Mouse (Mus musculus) ES-Bruce4 (cell line): ENCODE measurements around the gene Ext2. TPM values are rescaled to one million over a fixed set of nuclear protein-coding genes. Genes with fewer than 3 reads are reported as not detected.

ENCODE experiments used
- H3K27ac ChIP-seq: 2 replicates; pipeline ENCODE4 v1.5.1; 2012; ENCODE audit warnings: low read length, inconsistent platforms; ENCODE audit not compliant: insufficient read depth
- H3K27me3 ChIP-seq: 2 replicates; pipeline ENCODE4 v1.6.1; 2012; ENCODE audit warnings: mild to moderate bottlenecking, low read length, inconsistent platforms; ENCODE audit not compliant: control insufficient read depth, poor library complexity, insufficient read depth, severe bottlenecking
- H3K36me3 ChIP-seq: 2 replicates; pipeline ENCODE4 v1.6.1; 2012; ENCODE audit warnings: inconsistent platforms, mild to moderate bottlenecking, low read length, moderate library complexity; ENCODE audit not compliant: control insufficient read depth, poor library complexity, insufficient read depth, severe bottlenecking
- H3K4me1 ChIP-seq: one replicate; pipeline ENCODE4 v1.8.1; 2011; ENCODE audit warnings: low read length; ENCODE audit not compliant: control insufficient read depth, insufficient read depth
- H3K4me3 ChIP-seq: 2 replicates; pipeline ENCODE4 v1.5.1; 2011; ENCODE audit warnings: low read depth, mild to moderate bottlenecking, low read length
- H3K9ac ChIP-seq: 2 replicates; pipeline ENCODE4 v1.6.1; 2012; ENCODE audit warnings: low read depth, mild to moderate bottlenecking, inconsistent platforms; ENCODE audit not compliant: poor library complexity, severe bottlenecking
- H3K9me3 ChIP-seq: replicated peaks from 2 replicates; pipeline ENCODE4 v1.6.1; 2012; ENCODE audit warnings: mild to moderate bottlenecking, low read length, inconsistent platforms; ENCODE audit not compliant: control insufficient read depth, poor library complexity, insufficient read depth, severe bottlenecking
- CTCF ChIP-seq: IDR thresholded peaks from one replicate; pipeline ENCODE4 v1.8.1; 2011; ENCODE audit warnings: low read depth, low read length
- EP300 ChIP-seq: IDR thresholded peaks from 2 replicates; pipeline ENCODE4 v1.6.1; 2011; ENCODE audit warnings: low read depth, low read length; ENCODE audit not compliant: insufficient read depth
- POLR2A ChIP-seq: IDR thresholded peaks from one replicate; pipeline ENCODE4 v1.8.1; 2011; ENCODE audit warnings: low read length; ENCODE audit not compliant: insufficient read depth
- polyA plus RNA-seq: library from polyadenylated mRNA; stranded (reverse); fragments of >200 nt; gene quantifications from 2 replicates; pipeline ENCODE4 v1.2.4, GENCODE M21; 2011; ENCODE audit warnings: low read depth; ENCODE audit not compliant: missing spikeins, insufficient read depth, insufficient read length

Ext2 gene
- polyA plus RNA-seq, 1 experiment, result 32.8 TPM

GRCm38 (mm10) chr2:93681321-93681720, 141.0 kb downstream of the Ext2 start:
- Histone ChIP-seq H3K36me3 (no peaks in the 10 kb centered on the region), H3K4me3 (no peak overlapping the region), H3K9ac (no peak overlapping the region), H3K27me3 (no peaks in the 10 kb centered on the region), H3K9me3 (no peaks in the 10 kb centered on the region), H3K4me1 (no peaks in the 10 kb centered on the region), H3K27ac (no peak overlapping the region)
- TF ChIP-seq EP300 (no peak), POLR2A (no peak), CTCF (no peak)

GRCm38 (mm10) chr2:93677231-93677630, 145.1 kb downstream of the Ext2 start:
- Histone ChIP-seq H3K27me3 (no peaks in the 10 kb centered on the region), H3K4me1 (no peaks in the 10 kb centered on the region), H3K9me3 (no peaks in the 10 kb centered on the region), H3K9ac (no peak overlapping the region), H3K27ac (no peak overlapping the region), H3K36me3 (no peaks in the 10 kb centered on the region), H3K4me3 (no peak overlapping the region)
- TF ChIP-seq POLR2A (no peak), EP300 (no peak)

GRCm38 (mm10) chr2:93671573-93672184, 150.7 kb downstream of the Ext2 start:
- no peaks in the 10 kb centered on the region for H3K36me3 ChIP-seq
- TF ChIP-seq CTCF, result no peak
- no peak for TF ChIP-seq POLR2A
- TF ChIP-seq EP300, result no peak
- no peak overlapping the region for H3K27ac ChIP-seq

GRCm38 (mm10) chr2:93666146-93666858, 156.1 kb downstream of the Ext2 start:
- Histone ChIP-seq H3K27ac (no peak overlapping the region), H3K4me1 (no peaks in the 10 kb centered on the region), H3K36me3 (no peaks in the 10 kb centered on the region), H3K9me3 (no peaks in the 10 kb centered on the region), H3K9ac (no peak overlapping the region), H3K4me3 (no peak overlapping the region), H3K27me3 (no peaks in the 10 kb centered on the region)
- TF ChIP-seq CTCF, result no peak
- no peak for TF ChIP-seq EP300
- TF ChIP-seq POLR2A, result no peak

More at GRCm38 (mm10) chr2:93671573-93672184, 150.7 kb downstream of the Ext2 start:
- Histone ChIP-seq H3K27me3 (no peaks in the 10 kb centered on the region), H3K9ac (no peak overlapping the region), H3K4me1 (no peaks in the 10 kb centered on the region), H3K9me3 (no peaks in the 10 kb centered on the region), H3K4me3 (no peak overlapping the region)

- TF ChIP-seq CTCF (no peak), POLR2A (no peak), EP300 (no peak)
- Histone ChIP-seq H3K4me1 (no peaks in the 10 kb centered on the region), H3K27ac (no peak overlapping the region), H3K36me3 (no peaks in the 10 kb centered on the region), H3K9me3 (no peaks in the 10 kb centered on the region), H3K4me3 (no peak overlapping the region), H3K9ac (no peak overlapping the region), H3K27me3 (no peaks in the 10 kb centered on the region)
These were observed 156.9 kb downstream of the Ext2 start for GRCm38 (mm10) chr2:93665472-93665871.

GRCm38 (mm10) chr2:93662240-93662865, 160.0 kb downstream of the Ext2 start:
- H3K27me3 ChIP-seq, result no peaks in the 10 kb centered on the region
- no peaks in the 10 kb centered on the region for H3K4me1 ChIP-seq
- TF ChIP-seq CTCF, result no peak
- no peak for TF ChIP-seq EP300
- no peak for TF ChIP-seq POLR2A
- no peak overlapping the region for H3K27ac ChIP-seq
- H3K9ac ChIP-seq, result no peak overlapping the region
- H3K9me3 ChIP-seq, result no peaks in the 10 kb centered on the region
- H3K4me3 ChIP-seq, result no peak overlapping the region
- no peaks in the 10 kb centered on the region for H3K36me3 ChIP-seq
